Mouse (Mus musculus) T-helper 1 cell (primary cell): ENCODE data around the gene Syne1.

ENCODE experiments used
- in situ Hi-C: fragments of 300-600 bp; cut with MboI, MseI; formaldehyde crosslinking; loops from one replicate; pipeline ENCODE4 v1.15.1; 2025; ENCODE audit warnings: high pct_unique_total_duplicates

The Syne1 gene

DNA sequence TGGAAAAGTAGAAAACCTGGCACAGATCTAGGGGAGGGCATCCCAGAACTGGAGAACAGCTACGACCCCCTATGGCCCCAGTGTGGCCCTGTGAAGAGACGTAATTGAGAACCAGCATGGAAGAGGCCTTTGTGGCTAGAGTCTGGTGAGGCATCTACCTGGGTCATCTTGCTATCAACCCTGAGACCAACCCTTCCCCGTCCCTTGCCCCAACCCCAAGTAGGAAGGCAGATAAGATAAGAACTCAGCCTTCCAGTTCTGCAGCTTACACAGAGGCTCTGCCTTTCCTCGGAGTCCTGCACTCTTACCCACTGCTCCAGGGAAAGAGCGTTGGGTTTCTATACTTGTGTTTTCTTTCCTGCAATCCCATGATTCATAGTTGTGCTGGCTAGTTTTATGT is 385.8 kb downstream of the Syne1 start:
- in situ Hi-C loops = loop anchor here (25.0 kb wide), 1 partner anchor 578 kb away; no protein-coding TSS in a partner anchor

DNA sequence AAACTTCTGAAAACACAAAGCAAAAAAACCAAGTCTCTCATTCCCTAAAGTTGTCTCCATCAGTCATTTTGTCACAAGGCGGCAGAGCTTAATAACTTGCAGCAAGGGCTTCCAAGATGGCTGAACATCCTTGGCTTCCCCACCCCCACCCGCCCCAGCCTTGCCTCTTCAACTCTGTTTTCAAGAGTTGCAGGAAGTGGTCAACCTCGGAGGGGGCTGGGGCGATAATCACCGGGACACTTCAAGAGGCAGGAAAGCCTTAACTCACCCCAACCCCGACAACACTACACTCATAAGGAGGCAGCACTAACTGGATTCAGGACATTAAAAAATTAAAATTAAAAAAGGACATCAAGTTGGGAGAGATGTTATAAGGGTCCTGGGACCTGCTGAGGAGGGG is 387.5 kb downstream of the Syne1 start:
- in situ Hi-C loops = loop anchor here (25.0 kb wide), 1 partner anchor 576 kb away; no protein-coding TSS in a partner anchor

DNA sequence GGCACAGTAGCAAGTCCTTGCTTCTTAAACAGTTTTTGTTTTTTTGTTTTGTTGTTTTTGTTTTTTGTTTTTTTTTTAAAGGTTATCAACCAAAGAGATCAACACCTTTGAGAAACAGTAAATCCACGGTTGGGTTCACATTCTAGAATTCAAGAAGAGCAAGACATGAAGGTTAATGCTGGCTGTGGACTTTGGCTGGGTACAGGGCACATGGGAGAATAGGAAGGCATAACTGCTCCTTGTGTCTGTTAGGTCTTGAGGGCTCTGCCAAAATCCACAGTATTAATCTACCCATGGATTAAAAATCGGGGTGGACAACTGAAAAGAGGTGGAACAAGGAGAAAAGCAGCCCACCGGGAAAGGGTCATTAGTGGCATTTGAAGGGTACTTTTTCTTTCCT is 388.0 kb downstream of the Syne1 start:
- in situ Hi-C loops = loop anchor here (25.0 kb wide), 1 partner anchor 576 kb away; no protein-coding TSS in a partner anchor

DNA sequence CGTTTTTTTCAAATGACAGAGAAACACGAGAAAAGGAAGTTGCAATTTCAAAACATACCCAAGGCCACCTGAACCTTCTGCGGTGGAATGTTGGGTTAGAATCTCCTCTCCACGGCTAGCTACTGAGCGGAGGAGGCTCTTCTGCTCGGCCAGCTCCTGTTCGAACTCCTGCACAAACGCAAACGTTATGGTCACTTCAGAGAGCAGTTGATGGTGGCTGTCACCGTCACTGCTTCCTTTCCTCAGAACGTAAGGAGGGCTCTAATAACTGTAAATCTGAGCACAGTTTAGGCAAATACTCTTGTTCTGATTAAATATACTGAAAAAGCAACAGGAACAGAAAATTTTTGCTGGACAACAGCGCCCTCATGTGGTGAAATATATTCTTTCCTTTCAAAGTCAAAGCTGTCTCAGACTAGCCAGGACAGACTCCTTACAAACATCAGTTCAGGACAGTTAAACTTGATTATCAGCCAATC is 389.8 kb downstream of the Syne1 start:
- in situ Hi-C loops = loop anchor here (25.0 kb wide), 1 partner anchor 574 kb away; no protein-coding TSS in a partner anchor

DNA sequence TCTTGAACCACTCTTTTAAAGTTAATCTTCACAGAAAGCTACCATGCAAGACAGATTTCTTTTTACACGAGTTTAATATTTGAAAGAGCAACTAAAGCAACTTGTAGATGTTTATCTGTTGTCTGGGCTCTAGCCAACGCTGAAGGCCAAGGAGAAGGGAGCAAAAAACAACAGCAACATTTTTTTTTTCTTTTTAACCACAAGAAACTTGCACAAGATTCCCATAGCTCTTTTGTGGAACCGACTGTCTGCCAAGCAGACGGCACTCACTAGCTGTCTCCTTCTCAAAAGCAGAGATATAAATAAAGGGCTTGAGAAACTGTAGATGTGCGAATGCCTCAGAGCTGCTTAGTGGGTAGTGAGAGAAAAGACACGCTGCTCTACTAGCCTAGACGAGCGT is 391.6 kb downstream of the Syne1 start:
- in situ Hi-C loops = loop anchor here (5.0 to 25.0 kb wide), 2 partner anchors 572 to 742 kb away; no protein-coding TSS in a partner anchor

DNA sequence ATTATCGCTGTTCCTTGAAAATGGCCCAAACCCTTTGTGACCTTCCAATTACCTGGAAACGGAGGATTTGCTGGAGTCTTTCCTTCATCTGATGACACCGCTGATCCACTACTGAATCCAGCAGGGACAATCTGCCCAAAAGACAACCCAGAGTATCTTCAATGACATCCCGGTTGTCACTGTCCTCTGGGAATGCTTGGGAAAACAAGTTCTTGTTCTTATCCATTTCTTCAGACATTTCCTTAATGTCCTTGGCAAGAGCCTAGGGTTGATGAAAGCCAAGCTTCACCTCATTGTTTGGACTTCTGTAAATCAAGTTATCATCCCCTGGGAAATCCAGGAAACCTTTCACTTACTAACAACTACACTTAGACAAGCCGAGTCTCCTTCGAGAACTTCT is 398.2 kb downstream of the Syne1 start:
- in situ Hi-C loops = loop anchor here (5.0 to 25.0 kb wide), 2 partner anchors 156 to 566 kb away; no protein-coding TSS in a partner anchor

DNA sequence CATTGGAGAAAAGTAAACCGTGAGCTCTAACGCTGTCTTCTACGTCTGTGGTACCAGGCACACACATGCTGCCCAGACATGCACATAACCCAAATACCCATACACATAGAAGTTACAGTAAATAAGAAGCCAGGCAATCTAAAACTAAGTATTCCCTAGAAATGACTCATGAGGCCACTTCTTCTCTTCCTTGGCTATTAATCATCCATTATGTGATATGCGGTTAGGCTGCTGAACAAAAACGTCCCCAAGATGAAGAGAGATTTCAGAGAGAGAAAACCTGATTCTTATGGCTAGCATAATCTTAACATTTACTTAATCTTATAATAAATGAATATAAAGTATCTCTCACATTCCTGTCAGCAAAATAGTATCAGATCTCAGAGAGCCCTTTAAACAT is 409.8 kb downstream of the Syne1 start:
- in situ Hi-C loops = no loop called here

DNA sequence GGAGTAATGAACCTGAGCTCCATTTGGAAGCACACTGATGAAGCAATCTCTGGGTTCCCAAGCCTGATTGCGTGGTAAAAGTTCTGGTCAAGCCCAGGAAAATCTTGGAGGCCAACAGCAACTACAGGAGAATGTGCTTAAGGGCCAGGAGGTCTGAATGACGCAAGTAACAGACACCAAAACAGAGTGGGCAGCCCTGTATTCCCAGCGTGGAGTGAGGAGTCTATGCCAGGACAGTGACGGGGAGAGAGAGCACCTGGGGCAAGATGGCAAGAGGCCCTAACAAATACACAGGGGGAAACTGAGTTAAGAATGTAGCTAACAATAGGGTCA is 411.4 kb downstream of the Syne1 start:
- in situ Hi-C loops = loop anchor here (10.0 kb wide), 1 partner anchor 835 kb away; no protein-coding TSS in a partner anchor

DNA sequence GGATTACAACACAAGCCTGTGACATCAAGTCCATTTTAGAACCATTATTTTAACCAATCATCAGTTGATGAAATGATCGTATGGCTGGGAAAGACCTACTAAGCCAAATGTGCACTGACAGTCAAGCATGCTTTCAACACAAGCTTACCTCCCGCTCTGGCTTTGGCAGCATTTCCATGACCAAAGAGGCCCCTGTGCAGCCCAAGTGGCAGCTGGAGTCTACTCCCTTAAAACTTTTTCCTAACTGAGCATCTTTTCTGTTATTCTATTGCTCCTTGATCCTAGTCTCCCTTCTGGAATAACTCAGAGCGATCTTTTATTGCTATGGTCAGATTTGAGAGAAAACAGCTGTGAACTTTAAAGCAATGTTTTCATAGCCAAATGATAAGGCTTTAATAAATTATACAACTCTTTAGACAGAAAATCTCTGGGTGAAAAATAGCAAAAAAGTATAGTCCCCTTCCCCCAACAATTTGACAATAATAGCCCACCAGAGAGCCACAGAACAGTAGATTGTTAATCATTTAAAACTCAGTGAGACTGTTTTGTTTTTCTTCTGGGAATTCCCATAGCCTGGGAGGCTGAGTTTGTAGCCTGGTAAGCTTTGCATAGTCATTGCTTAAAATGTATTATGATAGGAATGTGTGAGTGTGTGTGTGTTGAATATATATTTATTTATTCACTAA is 411.9 kb downstream of the Syne1 start:
- in situ Hi-C loops = loop anchor here (10.0 kb wide), 1 partner anchor 835 kb away; no protein-coding TSS in a partner anchor

DNA sequence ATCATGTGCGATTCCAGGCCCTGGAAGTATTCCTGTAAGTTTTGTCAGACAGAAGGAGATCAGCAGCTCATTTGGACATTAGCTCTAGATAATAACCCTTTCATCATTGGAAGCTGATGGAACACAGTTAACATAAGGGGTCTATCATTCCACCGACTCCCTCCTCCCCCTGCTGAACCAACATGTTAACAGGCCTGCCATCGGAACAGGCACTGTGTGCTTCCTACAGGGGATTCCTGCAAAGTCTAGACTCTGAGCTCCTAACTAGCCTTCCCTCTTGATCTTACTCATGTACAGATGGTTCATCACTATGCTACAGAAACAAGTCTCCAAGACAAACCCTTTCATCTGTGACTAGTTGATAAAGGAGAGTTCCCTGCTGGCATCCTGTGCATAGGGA is 419.2 kb downstream of the Syne1 start:
- in situ Hi-C loops = loop anchor here (10.0 kb wide), 1 partner anchor 827 kb away; no protein-coding TSS in a partner anchor

DNA sequence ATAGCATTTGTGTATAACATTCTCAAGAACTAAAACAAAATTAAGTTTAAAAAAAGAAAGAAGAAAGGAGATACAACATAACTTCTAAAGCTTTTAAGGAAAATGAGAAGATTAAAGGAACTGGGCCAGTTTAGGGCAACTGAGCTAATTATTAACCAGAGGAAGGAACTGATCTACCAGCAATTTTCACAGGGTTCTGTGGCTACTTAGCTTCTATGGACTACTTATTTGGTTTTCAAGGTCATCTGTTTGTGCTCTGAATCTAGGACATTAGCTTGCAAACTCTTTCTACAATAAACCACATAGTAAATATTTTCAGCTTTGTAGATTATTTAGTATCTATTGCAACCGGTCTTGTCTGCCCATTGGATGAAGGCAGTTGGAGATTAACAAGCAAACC is 420.8 kb downstream of the Syne1 start:
- in situ Hi-C loops = loop anchor here (10.0 kb wide), 1 partner anchor 826 kb away; no protein-coding TSS in a partner anchor

DNA sequence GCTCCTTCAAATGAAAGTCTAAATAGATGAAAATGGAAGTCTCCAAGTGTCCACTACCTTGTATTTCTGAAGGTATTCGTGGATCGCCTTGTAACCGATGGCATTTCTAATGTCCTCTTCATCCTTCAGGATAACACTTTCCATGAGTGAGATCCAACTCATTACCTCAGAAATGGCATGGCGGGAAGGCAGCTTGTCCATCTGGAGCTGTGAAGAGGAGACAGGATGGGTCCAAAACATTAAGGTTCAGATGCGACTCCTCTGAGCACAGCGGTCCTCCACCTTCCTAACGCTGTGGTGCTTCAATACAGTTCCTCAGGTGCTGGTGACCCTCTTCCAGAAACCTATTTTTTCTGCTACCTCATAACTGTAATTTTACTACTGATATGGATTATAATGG is 426.5 kb downstream of the Syne1 start:
- in situ Hi-C loops = no loop called here

DNA sequence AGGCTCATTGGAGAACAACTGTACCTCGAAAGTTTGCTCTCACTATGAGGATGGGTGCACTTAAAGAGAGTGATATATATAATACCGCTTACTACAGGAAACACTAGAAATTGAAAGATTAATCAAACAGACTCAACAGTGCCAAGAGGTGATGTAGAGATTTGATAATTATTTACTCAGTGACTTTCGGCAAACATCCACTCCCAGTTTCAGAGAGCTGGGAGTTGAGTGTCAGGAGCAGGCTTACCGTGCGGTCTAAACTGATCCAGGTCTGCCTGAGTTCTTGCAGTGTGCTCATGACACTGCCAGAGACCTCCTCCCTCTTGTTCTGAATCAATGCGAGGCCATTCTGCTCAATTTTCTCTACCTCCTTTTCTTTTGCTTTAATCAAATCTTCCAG is 434.6 kb downstream of the Syne1 start:
- in situ Hi-C loops = loop anchor here (5.0 kb wide), 1 partner anchor 49 kb away; the partner anchor contains the start of gene Gm10097

DNA sequence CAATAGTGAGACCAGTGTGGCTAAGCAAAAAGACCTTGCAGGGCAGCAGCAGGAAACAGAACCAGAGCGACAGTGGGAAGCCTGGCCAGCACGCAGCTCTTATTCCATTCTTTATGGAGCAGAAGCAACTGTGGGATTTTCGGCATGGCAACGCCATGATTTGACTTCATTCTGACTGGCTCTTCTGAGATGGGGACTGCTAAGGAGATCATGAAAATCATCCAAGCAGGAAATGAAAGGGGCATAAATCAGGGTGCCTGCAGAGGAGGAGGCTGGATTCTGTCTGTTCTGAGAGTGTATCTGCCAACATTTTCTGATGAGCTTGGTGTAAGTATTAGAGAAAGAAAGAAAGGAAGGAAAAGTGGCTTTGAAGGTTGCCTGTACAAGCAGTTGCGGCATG is 435.1 kb downstream of the Syne1 start:
- in situ Hi-C loops = loop anchor here (5.0 kb wide), 1 partner anchor 49 kb away; the partner anchor contains the start of gene Gm10097

DNA sequence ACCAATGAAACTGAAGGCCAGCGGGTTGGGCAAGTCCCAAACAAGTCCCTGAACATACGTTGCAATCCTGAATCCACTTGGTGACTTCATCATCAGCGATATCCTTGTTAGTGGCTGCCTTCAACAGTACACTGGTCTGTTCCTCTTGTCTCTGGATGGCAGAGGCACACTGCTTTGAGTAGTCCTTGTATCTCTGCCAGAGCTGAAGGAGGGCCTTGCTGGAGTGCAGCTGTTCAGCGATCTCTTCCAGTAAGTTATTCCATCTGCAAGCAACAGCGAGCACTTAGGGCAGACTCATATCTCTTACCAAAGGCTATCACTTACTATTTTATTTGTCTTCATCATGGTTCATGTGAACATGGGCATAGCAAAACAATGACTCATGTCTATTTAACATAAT is 440.5 kb downstream of the Syne1 start:
- in situ Hi-C loops = no loop called here

DNA sequence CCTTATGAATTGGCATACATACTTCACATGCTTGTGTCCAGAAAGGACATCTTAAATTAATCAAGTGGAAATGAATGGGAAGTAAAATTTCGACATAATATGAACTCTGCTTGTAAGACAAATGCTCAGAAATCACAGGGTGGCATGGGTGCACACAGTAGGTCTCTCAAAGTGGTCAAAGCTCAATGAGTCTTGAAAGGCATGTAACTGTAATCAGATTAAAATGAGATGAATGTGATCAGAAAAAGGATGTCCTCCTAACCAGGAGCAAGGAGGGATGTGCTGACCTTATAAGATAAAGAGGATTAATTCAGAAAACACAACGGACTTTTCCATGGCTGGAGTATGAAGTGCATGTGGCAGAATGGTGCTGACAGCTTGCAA is 453.5 kb downstream of the Syne1 start:
- in situ Hi-C loops = no loop called here

DNA sequence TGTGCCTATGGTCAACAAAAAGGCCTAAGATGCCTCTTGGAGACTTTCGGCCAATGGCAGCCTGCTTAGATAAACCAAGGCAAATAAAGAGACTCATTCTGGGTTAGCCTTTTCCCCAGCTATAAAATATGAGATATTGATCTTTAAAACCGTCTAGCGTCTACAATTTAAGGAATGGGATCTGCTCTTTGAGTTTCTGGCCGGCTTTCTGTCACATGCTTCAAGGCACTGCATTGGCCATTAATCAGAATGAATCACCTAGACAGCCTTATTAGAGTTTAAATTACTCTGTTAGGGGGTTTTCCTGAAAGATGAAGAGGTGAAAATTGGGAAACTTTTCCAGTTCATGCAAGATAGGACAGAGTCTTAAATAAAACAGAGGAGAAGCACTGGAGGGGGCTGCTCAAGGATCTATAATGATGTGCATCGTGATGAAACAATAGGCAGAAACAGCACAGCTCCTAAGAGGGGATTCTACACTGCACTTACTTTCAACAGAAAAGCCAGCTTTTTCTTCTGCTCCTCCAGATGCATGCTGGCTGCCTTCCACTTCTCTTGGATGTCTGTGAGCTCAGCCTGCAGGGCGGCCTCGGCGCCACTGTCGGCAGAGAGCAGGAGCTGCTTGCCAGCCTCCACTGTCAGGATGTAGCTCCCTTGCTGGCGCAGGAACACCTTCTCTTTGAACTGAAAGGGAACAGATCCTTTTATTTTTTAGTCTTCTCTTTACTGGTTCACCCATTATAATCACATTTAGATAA is 454.1 kb downstream of the Syne1 start:
- in situ Hi-C loops = no loop called here

DNA sequence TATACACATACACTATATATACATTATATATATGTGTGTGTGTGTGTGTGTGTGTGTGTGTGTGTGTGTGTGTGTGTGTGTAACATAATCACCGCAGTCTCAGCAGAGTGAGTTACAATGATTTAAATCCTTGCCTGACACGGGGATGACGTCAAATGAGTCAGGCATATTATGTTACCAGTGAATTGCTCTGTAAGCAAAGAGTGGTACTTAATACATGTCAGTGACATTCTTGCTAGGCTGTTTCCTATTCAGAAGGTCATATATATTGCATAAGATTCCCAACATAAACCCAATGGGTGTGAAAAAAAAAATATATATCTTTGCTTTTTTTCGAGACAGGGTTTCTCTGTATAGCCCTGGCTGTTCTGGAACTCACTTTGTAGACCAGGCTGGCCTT is 462.1 kb downstream of the Syne1 start:
- in situ Hi-C loops = no loop called here

DNA sequence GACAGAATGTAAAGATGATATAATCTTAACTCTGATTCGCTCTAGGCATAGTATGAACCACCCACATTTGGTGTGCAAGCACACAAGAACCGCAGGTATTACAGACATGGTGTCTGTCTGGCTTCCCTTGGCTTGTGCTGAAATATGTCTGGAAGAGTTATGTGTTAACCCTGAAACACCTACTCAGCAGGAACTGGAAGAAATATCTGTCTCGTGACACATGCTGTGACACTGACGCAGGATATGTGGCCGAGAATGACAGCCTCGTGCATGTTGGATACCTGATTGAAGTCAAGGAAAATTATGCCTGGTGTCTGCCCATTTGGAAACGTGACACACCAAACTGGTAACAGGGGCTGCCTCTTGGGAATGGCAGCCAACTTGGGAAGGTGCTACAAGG is 463.9 kb downstream of the Syne1 start:
- in situ Hi-C loops = no loop called here

DNA sequence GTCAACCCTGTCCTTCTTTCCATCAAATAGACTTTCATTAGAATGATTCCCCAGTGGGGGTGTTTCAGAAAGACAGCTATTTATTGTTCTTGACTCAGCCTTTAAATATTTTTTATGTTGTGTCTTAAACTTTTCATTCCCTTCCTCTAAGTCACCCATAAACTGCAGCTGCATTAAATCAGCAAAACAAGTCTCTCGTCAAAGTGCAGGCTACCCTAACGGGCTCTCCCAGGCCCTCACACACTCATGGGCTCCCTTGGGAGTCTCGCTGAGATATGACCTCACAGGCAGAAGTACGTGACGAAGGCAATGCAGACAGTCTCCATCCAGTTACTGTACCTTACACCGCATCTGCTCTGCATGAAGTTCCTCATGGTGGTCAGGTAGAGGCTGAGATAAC is 465.0 kb downstream of the Syne1 start:
- in situ Hi-C loops = no loop called here

DNA sequence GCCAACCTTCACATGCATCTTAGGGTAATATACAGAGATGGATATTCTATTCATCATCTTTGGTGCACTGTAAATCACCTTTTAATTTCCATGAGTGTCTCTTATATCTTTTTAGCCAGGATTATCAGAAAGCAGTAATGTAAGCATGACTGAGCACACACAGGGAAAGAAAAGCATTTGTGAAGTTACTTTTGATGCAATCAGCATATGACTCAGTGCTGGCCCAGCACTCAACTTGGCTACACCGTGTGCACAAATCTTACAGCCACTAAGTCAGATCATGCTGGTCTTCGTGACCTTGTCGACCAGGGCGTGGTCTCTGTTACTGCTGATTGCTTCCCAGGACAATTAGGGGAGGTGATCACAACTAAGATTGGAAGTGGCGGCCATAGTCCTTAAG is 465.5 kb downstream of the Syne1 start:
- in situ Hi-C loops = no loop called here

DNA sequence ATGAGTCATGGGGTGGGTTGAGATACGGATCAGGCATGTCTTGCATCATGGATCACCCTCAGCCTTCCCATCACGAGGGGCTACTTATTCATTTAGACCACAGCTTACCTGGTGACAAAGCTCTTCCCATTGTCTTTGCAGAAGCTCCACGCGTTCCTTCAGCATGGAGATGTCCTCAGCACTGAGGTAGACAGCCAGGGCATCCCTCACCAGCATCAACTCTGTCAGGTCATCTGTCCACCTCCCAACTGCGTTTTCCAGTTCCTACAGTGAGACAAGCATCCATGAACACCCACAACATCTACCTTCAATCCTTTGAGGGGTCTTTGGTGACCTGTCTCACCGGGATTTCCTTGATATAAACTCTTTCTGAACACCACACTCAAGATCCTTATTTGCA is 467.6 kb downstream of the Syne1 start:
- in situ Hi-C loops = no loop called here
